Mouse (Mus musculus) leukemia stem cell, adult 10-12 weeks (primary cell): Measurements from ENCODE around the gene A630076J17Rik. TPM values are rescaled to one million over a fixed set of nuclear protein-coding genes. Genes with fewer than 3 reads are reported as not detected.

Source experiments
- polyA plus RNA-seq: library from polyadenylated mRNA; stranded (reverse); fragments of >175 nt; gene quantifications from 2 replicates; pipeline ENCODE4 v1.2.3, GENCODE M21; 2012; ENCODE audit warnings: low replicate concordance

A630076J17Rik gene
- not detected in 2 replicates for polyA plus RNA-seq

DNA sequence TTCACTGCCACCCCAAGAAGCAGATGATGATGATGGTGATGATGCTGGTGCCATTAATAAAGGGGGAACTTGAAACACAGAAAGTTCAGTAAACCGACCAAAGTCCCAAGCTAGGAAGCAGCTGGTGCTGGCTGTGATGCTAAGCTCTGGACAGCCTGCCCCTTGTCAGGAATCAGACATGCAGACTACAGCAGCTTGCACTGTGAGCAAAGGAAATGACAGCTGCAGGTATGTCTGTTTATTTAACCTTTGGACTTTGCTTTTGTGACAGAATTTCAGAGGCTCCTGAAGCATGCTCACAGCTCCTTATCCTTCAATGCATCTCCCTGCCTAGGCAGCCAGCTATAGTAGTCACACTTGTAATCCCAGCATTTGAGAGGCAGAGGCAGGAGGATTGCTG, at the start of gene A630076J17Rik:
TSS of gene A630076J17Rik (plus strand) at position 88 of the 400 bp plus-strand sequence.

DNA sequence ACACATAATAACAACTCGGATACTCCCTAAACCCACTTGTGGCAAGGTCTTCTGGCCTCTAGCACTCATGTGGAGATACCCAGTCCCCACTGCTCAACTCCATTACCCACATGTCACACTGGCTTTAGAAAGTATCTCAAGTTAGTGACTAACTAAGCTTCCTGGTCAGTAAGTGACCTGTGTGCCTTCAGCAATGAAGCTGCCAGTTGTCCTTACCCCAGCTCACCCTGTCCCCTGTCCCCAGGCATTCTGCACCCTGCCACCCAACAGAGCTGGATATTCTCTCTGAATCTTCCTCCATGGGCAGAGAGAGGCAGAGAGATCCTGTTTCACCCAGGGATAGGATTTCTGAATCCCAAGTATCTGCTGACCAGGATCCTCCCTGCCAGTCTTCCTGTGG, 47.7 kb upstream of the A630076J17Rik start, which contains the start of gene Kcna10:
TSS of gene Kcna10 (plus strand) at position 301 of the 400 bp plus-strand sequence.

DNA sequence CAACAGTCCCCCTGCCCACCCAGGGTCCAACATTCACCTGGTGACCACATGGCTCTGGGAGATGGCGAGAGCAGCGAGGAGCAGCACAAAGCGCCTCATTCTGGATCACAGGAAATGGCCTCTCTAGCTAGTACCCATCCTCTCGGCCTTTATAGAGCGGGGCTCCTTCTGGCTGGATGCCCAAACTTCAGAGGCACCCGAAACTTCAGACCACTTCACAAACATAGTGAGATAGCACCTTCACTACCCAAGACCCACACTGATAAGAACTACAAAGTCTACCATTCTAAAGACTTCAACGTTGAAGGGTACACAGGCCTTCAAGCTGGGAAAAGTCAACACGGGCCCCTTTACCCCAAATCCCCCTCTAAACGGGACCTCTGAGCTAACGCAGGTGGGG, 8.8 kb upstream of the A630076J17Rik start, which contains the start of gene Cym:
TSS of gene Cym (minus strand) at position 125 of the 400 bp plus-strand sequence.

DNA sequence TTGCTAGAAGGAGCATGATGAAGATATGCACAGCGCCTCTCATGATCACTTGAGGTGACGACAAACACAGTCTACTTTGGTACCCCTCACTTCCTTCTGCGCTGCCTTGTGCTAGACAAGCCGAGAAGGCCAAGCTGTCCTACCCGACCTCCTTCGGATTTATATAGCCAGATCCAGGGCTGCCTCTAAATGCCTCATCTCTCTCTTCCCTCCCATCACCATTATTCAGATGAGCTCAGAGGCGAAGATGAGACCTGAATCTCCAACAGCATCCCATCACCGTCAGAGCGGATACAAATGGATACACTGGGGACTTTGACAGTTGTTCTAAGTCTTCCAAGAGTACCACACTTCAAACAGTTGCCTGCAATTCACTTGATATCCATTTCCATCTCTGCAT, 9.2 kb downstream of the A630076J17Rik start, which contains the start of gene Prok1:
TSS of gene Prok1 (minus strand) at position 101 of the 400 bp plus-strand sequence.

DNA sequence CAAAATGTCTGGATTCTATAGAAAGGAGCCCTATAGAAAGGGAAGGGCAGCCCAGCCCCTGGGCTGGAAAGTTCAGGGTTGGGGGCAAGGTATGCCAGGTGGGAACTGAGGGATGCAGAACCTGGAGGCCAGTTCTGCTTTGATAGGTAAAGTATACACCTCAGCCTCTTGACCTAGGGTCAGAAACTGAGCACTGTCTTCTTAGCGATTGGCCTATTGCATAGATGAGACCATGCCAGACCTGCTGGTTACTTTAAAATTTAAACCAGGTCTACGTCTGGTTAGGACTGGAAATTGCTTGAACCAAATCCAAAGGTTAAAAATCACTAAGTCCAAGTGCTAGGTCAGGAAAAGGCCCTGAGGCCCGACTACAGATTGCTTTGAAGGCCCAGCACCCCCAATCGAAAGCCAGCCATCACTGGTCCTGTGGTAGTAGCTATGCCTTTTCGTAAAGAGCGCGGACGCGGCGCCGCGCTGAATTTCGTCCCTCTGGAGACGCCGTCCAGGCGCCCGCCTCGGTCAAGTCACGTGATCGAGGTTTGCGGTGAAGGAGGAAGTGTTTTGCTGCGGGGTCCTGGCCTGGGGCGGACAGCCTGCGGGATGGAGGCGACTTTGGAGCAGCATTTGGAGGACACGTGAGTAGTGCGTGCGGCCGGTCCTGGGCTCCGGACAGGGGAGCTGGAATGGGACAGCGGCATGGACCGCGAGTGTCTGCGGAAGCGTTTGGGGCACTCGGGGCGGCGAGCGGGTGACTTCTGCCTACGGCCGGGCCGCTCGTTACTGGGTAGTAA, 48.3 kb downstream of the A630076J17Rik start, which contains the start of gene Lamtor5:
TSS of gene Lamtor5 (plus strand) at position 380 of the 791 bp plus-strand sequence.

Other genes with a start within 250 kb of the A630076J17Rik start
- 8.2 and 14.9 TPM in 2 replicates for gene Kcna3, start 194.4 kb upstream of the A630076J17Rik start, polyA plus RNA-seq
- gene Kcna2, start 129.5 kb upstream of the A630076J17Rik start, polyA plus RNA-seq: 0.20 and 0.71 TPM in 2 replicates
- gene Kcna10, start 47.6 kb upstream of the A630076J17Rik start, polyA plus RNA-seq: not detected in 2 replicates
- not detected in 2 replicates for gene Cym, start 8.9 kb upstream of the A630076J17Rik start, polyA plus RNA-seq
- gene Prok1, start 9.1 kb downstream of the A630076J17Rik start, polyA plus RNA-seq: 0.10 TPM in 1 of 2 replicates, not detected in the other
- 6.4 and 7.3 TPM in 2 replicates for gene Lamtor5, start 48.2 kb downstream of the A630076J17Rik start, polyA plus RNA-seq
- 0.07 TPM in 1 of 2 replicates, not detected in the other for gene Slc16a4, start 60.6 kb downstream of the A630076J17Rik start, polyA plus RNA-seq
- gene Rbm15, start 103.1 kb downstream of the A630076J17Rik start, polyA plus RNA-seq: 5.4 and 8.2 TPM in 2 replicates
- not detected in 2 replicates for gene Kcnc4, start 228.9 kb downstream of the A630076J17Rik start, polyA plus RNA-seq